Mouse (Mus musculus) forebrain, embryonic 16.5 days (tissue): ENCODE results near the gene Gm20909. TPM values are rescaled to one million over a fixed set of nuclear protein-coding genes. Genes with fewer than 3 reads are reported as not detected.
"Not testable (repeated sequence)": the region's sequence is repeated elsewhere in the genome, so short reads cannot be mapped to it uniquely, and the experiment has no call there.

Source experiments
- ATAC-seq: fragments of 200-750 bp; cut with Nextera tagmentation; 2 replicates; pipeline ENCODE4 v1.8.0; 2017; ENCODE audit warnings: mild to moderate bottlenecking, moderate library complexity
- H3K27ac ChIP-seq: fragments of 300-500 bp; sonication (generic); 2 replicates; pipeline ENCODE4 v1.5.1; 2014; ENCODE audit warnings: low read length, control low read depth
- H3K27me3 ChIP-seq: fragments of 300-500 bp; sonication (generic); replicated peaks from 2 replicates; pipeline ENCODE4 v1.6.1; 2014; ENCODE audit warnings: low read length; ENCODE audit not compliant: control insufficient read depth, insufficient read depth
- H3K36me3 ChIP-seq: fragments of 300-500 bp; sonication (generic); 2 replicates; pipeline ENCODE4 v1.6.1; 2014; ENCODE audit not compliant: control insufficient read depth, insufficient read depth
- H3K4me1 ChIP-seq: fragments of 300-500 bp; sonication (generic); replicated peaks from 2 replicates; pipeline ENCODE4 v1.6.1; 2014; ENCODE audit warnings: low read length; ENCODE audit not compliant: control insufficient read depth, insufficient read depth
- H3K4me2 ChIP-seq: fragments of 300-500 bp; sonication (generic); 2 replicates; pipeline ENCODE4 v1.6.1; 2014; ENCODE audit warnings: mild to moderate bottlenecking, low read length, control low read depth
- H3K4me3 ChIP-seq: fragments of 300-500 bp; sonication (generic); replicated peaks from 2 replicates; pipeline ENCODE4 v1.5.1; 2014; ENCODE audit warnings: mild to moderate bottlenecking, low read length, control low read depth
- H3K9ac ChIP-seq: fragments of 300-500 bp; sonication (generic); replicated peaks from 2 replicates; pipeline ENCODE4 v1.6.1; 2014; ENCODE audit warnings: low read depth, low read length, control low read depth
- H3K9me3 ChIP-seq: fragments of 300-500 bp; sonication (generic); 2 replicates; pipeline ENCODE4 v1.6.1; 2016; ENCODE audit warnings: low read length; ENCODE audit not compliant: control insufficient read depth
- WGBS: fragments of 180-500 bp; shearing (Covaris S2); extraction: QIAGEN DNeasy Blood & Tissue Kit; methylation state at CpG from one replicate; pipeline ENCODE4 v1.1.7; 2014; 5-methylcytosine and 5-hydroxymethylcytosine counted together
- polyA plus RNA-seq: library from polyadenylated mRNA; unstranded; fragments of >200 nt; fragmentation: Nextera tagmentation; extraction: Ambion mirVana; gene quantifications from 2 replicates; pipeline ENCODE4 v1.2.1, GENCODE M21; 2015

The Gm20909 gene
- polyA plus RNA-seq, result not detected in 2 replicates

GRCm38 (mm10) chrY:21164270-21164669 is at the start of gene Gm20909:
TSS of gene Gm20909 (plus strand) at chrY:21164570.
- WGBS, result no CpG with 5 or more reads among the region's 4 CpGs
- H3K9me3 ChIP-seq, H3K27me3 ChIP-seq, ATAC-seq, H3K4me3 ChIP-seq, H3K9ac ChIP-seq, H3K36me3 ChIP-seq, H3K4me2 ChIP-seq, H3K27ac ChIP-seq, H3K4me1 ChIP-seq: not testable (repeated sequence)

Other genes starting within 250 kb of the Gm20909 start
- gene Gm29866, start 170.9 kb upstream of the Gm20909 start, polyA plus RNA-seq, result not detected in 2 replicates
- gene Gm20865, start 77.0 kb downstream of the Gm20909 start, polyA plus RNA-seq, result not detected in 2 replicates